Mouse (Mus musculus): Measurements from ENCODE around the gene Atoh7.

DNA sequence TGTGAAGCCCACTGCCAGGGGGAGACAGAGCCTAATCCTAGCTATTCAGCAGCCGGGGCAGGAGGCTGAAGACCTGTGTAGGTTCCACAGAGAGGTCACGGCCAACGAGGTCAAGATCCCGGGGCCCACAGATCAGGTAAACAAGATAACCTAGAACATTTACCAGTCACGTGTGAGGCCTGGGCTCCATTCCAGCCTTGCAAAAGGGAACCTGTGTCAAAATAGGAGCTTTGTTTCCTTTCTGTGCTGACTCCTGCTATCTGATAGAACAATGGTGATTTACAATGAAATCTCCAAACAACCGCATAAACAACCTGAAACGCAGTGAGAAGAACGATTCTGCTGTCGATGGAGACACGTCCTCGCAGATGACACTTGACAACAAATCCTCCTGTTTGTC, 39.0 kb upstream of the Atoh7 start:
- TF ChIP-seq CTCF (IDR thresholded peaks at IDR 0.05; ENCODE audit: low read depth, low read length) (no peak), POLR2A (IDR thresholded peaks at IDR 0.05; ENCODE audit: borderline replicate concordance, low read depth, low read length) (no peak)

Data from bone marrow macrophage, adult 2 months (primary cell).